Mouse (Mus musculus) intestine, embryonic 16.5 days (tissue): ENCODE measurements around the gene Tsc22d2. TPM values are rescaled to one million over a fixed set of nuclear protein-coding genes. Genes with fewer than 3 reads are reported as not detected.
A peak's percentile ranks its signal among the peaks of the same experiment; 100 is the strongest.
"Not testable (repeated sequence)": the region's sequence is repeated elsewhere in the genome, so short reads cannot be mapped to it uniquely, and the experiment has no call there.

ENCODE experiments used
- ATAC-seq: fragments of 200-750 bp; cut with Nextera tagmentation; 2 replicates; pipeline ENCODE4 v1.8.0; 2017; ENCODE audit warnings: moderate TSS enrichment, moderate library complexity
- H3K27ac ChIP-seq: fragments of 300-500 bp; sonication (generic); 2 replicates; pipeline ENCODE4 v1.5.1; 2014; ENCODE audit warnings: mild to moderate bottlenecking, low read length
- H3K27me3 ChIP-seq: fragments of 300-500 bp; sonication (generic); replicated peaks from 2 replicates; pipeline ENCODE4 v1.6.1; 2014; ENCODE audit warnings: low read length, control low read depth, mixed read lengths; ENCODE audit not compliant: control insufficient read depth, insufficient read depth
- H3K36me3 ChIP-seq: fragments of 300-500 bp; sonication (generic); 2 replicates; pipeline ENCODE4 v1.6.1; 2014; ENCODE audit warnings: low read length, control low read depth; ENCODE audit not compliant: control insufficient read depth, insufficient read depth
- H3K4me1 ChIP-seq: fragments of 300-500 bp; sonication (generic); 2 replicates; pipeline ENCODE4 v1.6.1; 2014; ENCODE audit warnings: low read length, control low read depth, mixed read lengths; ENCODE audit not compliant: control insufficient read depth, insufficient read depth
- H3K4me2 ChIP-seq: fragments of 300-500 bp; sonication (generic); 2 replicates; pipeline ENCODE4 v1.6.1; 2014; ENCODE audit warnings: low read depth, low read length, control low read depth
- H3K4me3 ChIP-seq: fragments of 300-500 bp; sonication (generic); 2 replicates; pipeline ENCODE4 v1.5.1; 2014; ENCODE audit warnings: mild to moderate bottlenecking, low read length
- H3K9ac ChIP-seq: fragments of 300-500 bp; sonication (generic); 2 replicates; pipeline ENCODE4 v1.6.1; 2014; ENCODE audit warnings: low read depth, low read length
- H3K9me3 ChIP-seq: fragments of 300-500 bp; sonication (generic); 2 replicates; pipeline ENCODE4 v1.6.1; 2016; ENCODE audit warnings: low read length, control low read depth; ENCODE audit not compliant: control insufficient read depth
- WGBS: fragments of 180-500 bp; shearing (Covaris S2); extraction: QIAGEN DNeasy Blood & Tissue Kit; methylation state at CpG from one replicate; pipeline ENCODE4 v1.1.7; 2014; 5-methylcytosine and 5-hydroxymethylcytosine counted together
- polyA plus RNA-seq: library from polyadenylated mRNA; unstranded; fragments of >200 nt; fragmentation: Nextera tagmentation; extraction: Ambion mirVana; gene quantifications from 2 replicates; pipeline ENCODE4 v1.2.1, GENCODE M21; 2015

The Tsc22d2 gene
- polyA plus RNA-seq, 1 experiment from 2014 or later, result 5.0 TPM

- H3K4me3 ChIP-seq, result peak overlapping the region; percentile 45
- WGBS, result 24% methylated on average over 5 of the region's 5 CpGs
- H3K4me2 ChIP-seq, result peak overlapping the region; percentile 57
- no peaks in the 10 kb centered on the region for H3K9me3 ChIP-seq
- H3K9ac ChIP-seq, result no peak overlapping the region
- H3K4me1 ChIP-seq, result no peaks in the 10 kb centered on the region
- no peaks in the 10 kb centered on the region for H3K36me3 ChIP-seq
- ATAC-seq, result no peak
- no peaks in the 10 kb centered on the region for H3K27me3 ChIP-seq
- H3K27ac ChIP-seq, result no peak overlapping the region
Observed at GRCm38 (mm10) chr3:58418724-58419705, 4.5 kb downstream of the Tsc22d2 start.

GRCm38 (mm10) chr3:58428861-58429260 is 14.3 kb downstream of the Tsc22d2 start:
- Histone ChIP-seq H3K4me1 (no peaks in the 10 kb centered on the region), H3K36me3 (no peaks in the 10 kb centered on the region), H3K27me3 (no peaks in the 10 kb centered on the region), H3K4me3 (no peak overlapping the region), H3K9me3 (no peaks in the 10 kb centered on the region), H3K4me2 (no peak overlapping the region), H3K9ac (no peak overlapping the region), H3K27ac (no peak overlapping the region)
- WGBS, result 69% methylated on average over 1 of the region's 1 CpGs
- no peak for ATAC-seq

- H3K27me3 ChIP-seq, result no peaks in the 10 kb centered on the region
- no peak overlapping the region for H3K4me2 ChIP-seq
- H3K36me3 ChIP-seq, result no peaks in the 10 kb centered on the region
- 89% methylated on average over 2 of the region's 2 CpGs for WGBS
- no peak for ATAC-seq
- no peak overlapping the region for H3K9ac ChIP-seq
- no peak overlapping the region for H3K27ac ChIP-seq
- H3K4me1 ChIP-seq, result no peaks in the 10 kb centered on the region
- no peaks in the 10 kb centered on the region for H3K9me3 ChIP-seq
- H3K4me3 ChIP-seq, result no peak overlapping the region
Observed at GRCm38 (mm10) chr3:58434414-58434813, 19.9 kb downstream of the Tsc22d2 start.

- Histone ChIP-seq H3K4me1 (no peaks in the 10 kb centered on the region), H3K27ac (no peak overlapping the region), H3K9me3 (no peaks in the 10 kb centered on the region), H3K36me3 (0 out of 2 replicates have a peak, but pooled peaks cover under 1% of the 10 kb centered on the region), H3K27me3 (no peaks in the 10 kb centered on the region), H3K4me3 (no peak overlapping the region), H3K4me2 (no peak overlapping the region), H3K9ac (no peak overlapping the region)
- WGBS, result 99% methylated on average over 2 of the region's 2 CpGs
- ATAC-seq, result no peak
Observed at GRCm38 (mm10) chr3:58448230-58448629, 33.7 kb downstream of the Tsc22d2 start.

- no peak overlapping the region for H3K27ac ChIP-seq
- H3K4me1 ChIP-seq, result no peaks in the 10 kb centered on the region
- 0 out of 2 replicates have a peak, but pooled peaks cover 2% of the 10 kb centered on the region for H3K36me3 ChIP-seq
- H3K4me3 ChIP-seq, result no peak overlapping the region
- no peaks in the 10 kb centered on the region for H3K27me3 ChIP-seq
- H3K9me3 ChIP-seq, result no peaks in the 10 kb centered on the region
- H3K4me2 ChIP-seq, result no peak overlapping the region
- WGBS, result 87% methylated on average over 3 of the region's 3 CpGs
- no peak overlapping the region for H3K9ac ChIP-seq
- ATAC-seq, result no peak
Observed at GRCm38 (mm10) chr3:58449487-58449886, 35.0 kb downstream of the Tsc22d2 start.

GRCm38 (mm10) chr3:58454414-58455205 is 40.1 kb downstream of the Tsc22d2 start:
- H3K27ac ChIP-seq, result no peak overlapping the region
- WGBS, result 25% methylated on average over 4 of the region's 4 CpGs
- peak; percentile 86 for ATAC-seq
- no peak overlapping the region for H3K4me3 ChIP-seq
- H3K36me3 ChIP-seq, result 0 out of 2 replicates have a peak, but pooled peaks cover 2% of the 10 kb centered on the region
- no peaks in the 10 kb centered on the region for H3K9me3 ChIP-seq
- no peaks in the 10 kb centered on the region for H3K27me3 ChIP-seq
- no peak overlapping the region for H3K4me2 ChIP-seq
- no peaks in the 10 kb centered on the region for H3K4me1 ChIP-seq
- no peak overlapping the region for H3K9ac ChIP-seq

- WGBS, result 74% methylated on average over 3 of the region's 3 CpGs
- Histone ChIP-seq H3K4me1 (no peaks in the 10 kb centered on the region), H3K4me2 (no peak overlapping the region), H3K9ac (no peak overlapping the region), H3K27me3 (no peaks in the 10 kb centered on the region), H3K9me3 (no peaks in the 10 kb centered on the region), H3K27ac (no peak overlapping the region), H3K4me3 (no peak overlapping the region), H3K36me3 (peaks cover 5% of the 10 kb centered on the region)
- peak; percentile 15; the same call in 1 of the 2 replicates for ATAC-seq
Observed at GRCm38 (mm10) chr3:58455255-58455654, 40.7 kb downstream of the Tsc22d2 start.

GRCm38 (mm10) chr3:58469655-58470437 is 55.3 kb downstream of the Tsc22d2 start:
- no peak overlapping the region for H3K4me2 ChIP-seq
- ATAC-seq, result no peak
- 68% methylated on average over 9 of the region's 9 CpGs for WGBS
- no peaks in the 10 kb centered on the region for H3K9me3 ChIP-seq
- no peak overlapping the region for H3K4me3 ChIP-seq
- H3K27me3 ChIP-seq, result no peaks in the 10 kb centered on the region
- H3K36me3 ChIP-seq, result no peaks in the 10 kb centered on the region
- no peak overlapping the region for H3K9ac ChIP-seq
- H3K27ac ChIP-seq, result no peak overlapping the region
- H3K4me1 ChIP-seq, result no peaks in the 10 kb centered on the region

- H3K4me3 ChIP-seq, H3K9me3 ChIP-seq, H3K36me3 ChIP-seq, H3K9ac ChIP-seq, H3K27me3 ChIP-seq, ATAC-seq, H3K4me2 ChIP-seq, H3K27ac ChIP-seq, H3K4me1 ChIP-seq: not testable (repeated sequence)
- 93% methylated on average over 1 of the region's 1 CpGs for WGBS
Observed at GRCm38 (mm10) chr3:58475298-58475697, 60.8 kb downstream of the Tsc22d2 start.
